Mouse (Mus musculus): Measurements from ENCODE around the gene Col4a6. TPM values are rescaled to one million over a fixed set of nuclear protein-coding genes. Genes with fewer than 3 reads are reported as not detected.
A peak's percentile ranks its signal among the peaks of the same experiment; 100 is the strongest.

The Col4a6 gene
- polyA plus RNA-seq, 1 experiment from 2014 or later: 2.6 TPM

DNA sequence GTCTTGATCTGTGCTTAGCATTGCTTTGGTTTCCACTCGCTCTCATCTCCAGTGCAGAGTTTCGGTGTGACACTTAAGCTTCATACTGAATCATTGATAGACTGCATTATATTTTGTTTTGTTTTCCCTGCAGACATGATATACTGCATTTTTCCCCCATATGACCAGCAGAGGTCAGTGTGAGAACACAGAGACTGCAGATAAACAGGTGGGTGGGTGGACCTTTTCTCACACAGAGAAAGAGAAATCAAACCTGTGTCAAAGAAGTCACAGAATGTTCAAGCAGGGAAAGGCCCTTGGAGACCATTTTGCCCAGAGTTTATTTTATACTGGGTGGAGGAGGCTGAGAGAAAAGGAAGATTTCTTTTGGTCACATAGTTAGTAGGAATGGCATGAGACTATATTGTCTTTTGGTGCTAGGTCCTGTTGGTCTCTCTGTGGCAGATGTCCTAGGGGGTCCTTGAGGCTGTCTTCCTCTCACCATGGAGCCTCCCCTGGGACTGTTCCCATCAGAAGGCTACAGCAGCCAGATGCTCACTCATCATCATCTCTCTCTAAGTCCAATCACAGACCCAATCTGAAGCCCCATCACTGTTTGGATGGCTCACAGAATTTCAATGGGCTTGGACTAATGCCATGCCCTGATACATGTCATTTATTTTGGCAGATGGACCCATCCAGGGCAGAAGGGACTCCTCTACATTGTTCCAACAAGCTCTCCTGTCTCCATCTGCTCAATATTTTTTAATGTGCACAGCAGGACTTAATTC, 237.1 kb downstream of the Col4a6 start:
- no peak overlapping the region for H3K4me2 ChIP-seq (replicated peaks)
- H3K9me3 ChIP-seq: no peaks in the 10 kb centered on the region
- H3K27ac ChIP-seq: no peak overlapping the region
- no peak overlapping the region for H3K9ac ChIP-seq (replicated peaks)
- no peak for ATAC-seq
- H3K36me3 ChIP-seq: no peaks in the 10 kb centered on the region
- H3K4me3 ChIP-seq (replicated peaks): no peak overlapping the region
- 59% methylated on average over 2 of the region's 2 CpGs for WGBS
- no peaks in the 10 kb centered on the region for H3K4me1 ChIP-seq (replicated peaks)
- H3K27me3 ChIP-seq: peaks cover 39% of the 10 kb centered on the region; the same call in 1 of the 2 replicates

DNA sequence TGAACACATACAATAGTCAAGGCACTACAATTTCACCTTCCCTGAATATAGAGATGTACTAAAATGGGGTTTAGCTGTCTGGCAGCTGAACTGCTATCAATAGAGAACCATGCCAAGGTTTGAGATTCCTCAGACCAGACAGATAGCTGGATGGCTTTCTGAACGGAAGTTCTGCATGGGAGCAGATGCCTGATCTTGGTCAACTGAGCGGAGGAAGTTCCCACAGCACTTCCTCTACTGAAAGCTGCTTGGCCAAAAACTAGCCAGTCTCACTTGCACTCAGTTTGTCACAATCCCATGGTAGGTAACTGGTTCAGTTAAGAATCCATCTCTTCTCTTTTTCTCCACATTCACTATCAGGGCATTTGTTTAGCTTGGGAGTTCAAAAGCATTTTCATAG, 245.7 kb downstream of the Col4a6 start:
- Histone ChIP-seq H3K27me3 (peaks cover 65% of the 10 kb centered on the region), H3K9ac (replicated peaks) (no peak overlapping the region), H3K4me2 (replicated peaks) (no peak overlapping the region), H3K4me3 (replicated peaks) (no peak overlapping the region), H3K36me3 (no peaks in the 10 kb centered on the region), H3K4me1 (replicated peaks) (no peaks in the 10 kb centered on the region), H3K27ac (no peak overlapping the region), H3K9me3 (no peaks in the 10 kb centered on the region)
- 85% methylated on average over 2 of the region's 2 CpGs for WGBS
- no peak for ATAC-seq

DNA sequence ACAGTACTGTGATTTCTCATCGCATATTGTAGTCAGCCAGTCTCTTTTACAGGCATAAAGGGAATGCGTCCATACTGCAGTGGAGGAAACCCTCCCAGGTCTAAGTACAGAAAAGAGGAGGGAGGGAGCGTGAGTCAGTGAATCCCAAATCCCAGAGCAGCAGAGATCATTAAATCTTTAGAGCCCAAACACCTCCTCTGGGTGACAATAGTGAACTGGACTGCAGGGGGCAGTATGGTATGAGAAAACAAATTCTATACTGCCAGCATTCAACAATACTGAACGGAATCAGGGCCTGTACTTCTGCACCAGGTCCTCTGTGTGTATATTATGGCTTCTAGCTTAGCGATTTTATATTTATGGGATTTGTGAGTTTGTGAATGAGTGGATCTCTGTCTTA, 261.1 kb downstream of the Col4a6 start:
- H3K27me3 ChIP-seq: peaks cover 62% of the 10 kb centered on the region; the same call in 1 of the 2 replicates
- no peaks in the 10 kb centered on the region for H3K4me1 ChIP-seq (replicated peaks)
- H3K27ac ChIP-seq: no peak overlapping the region
- ATAC-seq: peak; percentile 67; the same call in 1 of the 2 replicates
- H3K9ac ChIP-seq (replicated peaks): no peak overlapping the region
- no peaks in the 10 kb centered on the region for H3K36me3 ChIP-seq
- no peak overlapping the region for H3K4me3 ChIP-seq (replicated peaks)
- WGBS: 33% methylated on average over 5 of the region's 5 CpGs
- peaks cover 3% of the 10 kb centered on the region; the same call in 1 of the 2 replicates for H3K9me3 ChIP-seq
- H3K4me2 ChIP-seq (replicated peaks): no peak overlapping the region

DNA sequence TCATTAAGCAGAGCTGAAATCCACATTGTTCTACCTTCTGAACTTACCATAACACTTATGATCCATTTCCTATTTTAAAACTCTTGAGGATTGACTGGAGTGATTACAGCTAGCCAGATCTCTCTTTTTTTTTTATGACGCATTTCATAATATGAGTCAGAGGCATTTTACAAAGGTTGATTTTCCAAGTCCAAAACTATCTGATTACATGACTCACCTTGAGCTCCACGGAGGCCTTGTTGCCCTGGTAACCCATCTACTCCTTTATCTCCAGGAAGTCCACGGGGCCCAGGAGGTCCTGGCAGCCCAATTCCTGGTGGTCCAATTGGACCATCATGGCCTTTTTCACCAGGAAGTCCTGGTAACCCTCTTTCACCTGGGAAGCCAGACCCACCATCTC, 274.9 kb downstream of the Col4a6 start:
- Histone ChIP-seq H3K36me3 (no peaks in the 10 kb centered on the region), H3K4me3 (replicated peaks) (no peak overlapping the region), H3K27ac (no peak overlapping the region), H3K27me3 (peaks cover 75% of the 10 kb centered on the region), H3K9me3 (no peaks in the 10 kb centered on the region), H3K4me2 (replicated peaks) (no peak overlapping the region), H3K9ac (replicated peaks) (no peak overlapping the region), H3K4me1 (replicated peaks) (no peaks in the 10 kb centered on the region)
- WGBS: 87% methylated on average over 3 of the region's 3 CpGs
- ATAC-seq: no peak

DNA sequence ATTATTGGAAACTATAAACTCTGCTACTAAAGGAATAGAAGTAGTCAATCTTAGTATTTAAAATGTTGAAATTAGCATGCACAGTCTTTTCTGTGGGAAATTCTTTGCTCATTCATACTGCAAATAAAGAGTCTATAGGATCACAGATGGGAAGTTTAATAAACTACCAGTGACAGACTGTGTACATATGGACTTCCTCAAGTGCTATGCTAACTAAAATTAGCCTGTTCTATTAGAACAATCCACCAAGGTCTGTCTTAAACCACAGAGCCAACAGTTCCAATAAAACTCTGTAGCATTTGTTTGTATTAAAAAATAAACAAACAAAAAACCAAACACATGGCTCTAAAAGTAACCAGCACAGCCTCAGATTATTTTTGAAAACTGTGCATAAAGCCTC, 278.8 kb downstream of the Col4a6 start:
- H3K27me3 ChIP-seq: peaks cover 82% of the 10 kb centered on the region
- H3K27ac ChIP-seq: no peak overlapping the region
- H3K9me3 ChIP-seq: no peaks in the 10 kb centered on the region
- H3K4me2 ChIP-seq (replicated peaks): no peak overlapping the region
- H3K4me1 ChIP-seq (replicated peaks): no peaks in the 10 kb centered on the region
- H3K4me3 ChIP-seq (replicated peaks): no peak overlapping the region
- no peaks in the 10 kb centered on the region for H3K36me3 ChIP-seq
- ATAC-seq: no peak
- H3K9ac ChIP-seq (replicated peaks): no peak overlapping the region

DNA sequence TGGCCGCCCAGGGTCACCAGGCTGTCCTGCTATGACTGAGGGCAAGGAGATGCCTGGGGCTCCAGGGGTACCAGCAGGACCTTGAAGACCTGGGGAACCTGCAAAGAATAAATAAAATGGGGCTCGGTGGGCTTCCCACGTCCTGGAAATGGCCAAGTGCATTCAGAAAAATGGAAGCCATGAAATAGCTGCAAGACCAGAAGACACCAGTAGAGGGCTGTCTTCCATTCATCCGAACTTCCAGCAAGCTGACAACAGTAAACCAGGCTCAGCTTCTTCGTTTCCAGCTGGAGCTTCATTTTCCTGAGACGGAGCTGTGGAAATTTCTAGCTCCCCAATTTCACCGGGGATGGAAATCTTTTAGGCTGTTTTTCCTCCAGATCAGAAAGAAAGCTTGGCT, 298.5 kb downstream of the Col4a6 start:
- H3K36me3 ChIP-seq: no peaks in the 10 kb centered on the region
- H3K4me1 ChIP-seq (replicated peaks): no peaks in the 10 kb centered on the region
- peaks cover 59% of the 10 kb centered on the region for H3K27me3 ChIP-seq
- H3K9me3 ChIP-seq: no peaks in the 10 kb centered on the region
- H3K27ac ChIP-seq: no peak overlapping the region
- H3K9ac ChIP-seq (replicated peaks): no peak overlapping the region
- H3K4me3 ChIP-seq (replicated peaks): no peak overlapping the region
- WGBS: 39% methylated on average over 7 of the region's 7 CpGs
- no peak for ATAC-seq
- H3K4me2 ChIP-seq (replicated peaks): no peak overlapping the region

DNA sequence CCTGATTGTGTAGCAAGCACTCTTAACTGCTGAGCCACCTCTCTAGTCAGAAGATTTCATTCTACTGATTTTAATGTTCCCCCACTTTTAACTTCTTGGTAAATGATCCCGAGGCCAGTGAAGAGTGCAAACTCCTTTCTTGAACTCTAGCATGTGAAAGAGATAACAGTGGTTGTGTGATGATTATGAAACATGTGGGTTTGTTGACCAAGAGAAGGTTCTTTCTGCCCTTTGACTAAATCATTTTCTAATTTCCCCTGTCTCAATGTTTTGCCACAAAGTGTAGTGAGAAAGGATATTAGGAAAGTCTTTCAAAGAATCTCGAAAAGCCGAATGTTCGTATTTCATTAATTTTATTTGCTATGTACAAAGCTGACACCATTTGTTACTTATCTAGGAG, 308.8 kb downstream of the Col4a6 start:
- H3K9me3 ChIP-seq: no peaks in the 10 kb centered on the region
- H3K4me3 ChIP-seq (replicated peaks): no peak overlapping the region
- H3K27me3 ChIP-seq: peaks cover 52% of the 10 kb centered on the region
- H3K9ac ChIP-seq (replicated peaks): no peak overlapping the region
- H3K36me3 ChIP-seq: no peaks in the 10 kb centered on the region
- 96% methylated on average over 4 of the region's 4 CpGs for WGBS
- H3K4me2 ChIP-seq (replicated peaks): no peak overlapping the region
- no peak for ATAC-seq
- no peaks in the 10 kb centered on the region for H3K4me1 ChIP-seq (replicated peaks)
- H3K27ac ChIP-seq: no peak overlapping the region

DNA sequence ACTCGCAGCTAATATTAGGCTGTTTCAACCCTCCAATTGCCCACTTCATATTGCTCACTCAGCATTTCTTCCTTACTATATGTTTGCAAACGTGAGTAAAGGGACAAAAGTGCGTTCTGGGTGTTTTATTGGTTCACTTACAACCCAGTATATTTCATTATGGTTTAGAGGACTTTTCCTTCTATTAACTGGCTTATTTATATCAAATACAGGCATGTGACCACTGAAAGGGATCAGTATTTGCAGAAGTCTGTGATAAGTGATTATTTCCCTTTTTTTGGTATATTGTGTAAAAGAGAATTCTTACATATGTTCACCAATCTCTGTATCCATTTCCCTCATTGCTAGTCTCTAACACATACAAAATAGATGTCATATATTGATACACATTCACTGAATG, 313.5 kb downstream of the Col4a6 start:
- H3K27me3 ChIP-seq: peaks cover 20% of the 10 kb centered on the region; the same call in 1 of the 2 replicates
- no peak overlapping the region for H3K4me3 ChIP-seq (replicated peaks)
- H3K4me2 ChIP-seq (replicated peaks): no peak overlapping the region
- no peak overlapping the region for H3K9ac ChIP-seq (replicated peaks)
- 69% methylated on average over 3 of the region's 3 CpGs for WGBS
- H3K36me3 ChIP-seq: no peaks in the 10 kb centered on the region
- H3K27ac ChIP-seq: no peak overlapping the region
- ATAC-seq: no peak
- H3K9me3 ChIP-seq: no peaks in the 10 kb centered on the region
- H3K4me1 ChIP-seq (replicated peaks): no peaks in the 10 kb centered on the region

DNA sequence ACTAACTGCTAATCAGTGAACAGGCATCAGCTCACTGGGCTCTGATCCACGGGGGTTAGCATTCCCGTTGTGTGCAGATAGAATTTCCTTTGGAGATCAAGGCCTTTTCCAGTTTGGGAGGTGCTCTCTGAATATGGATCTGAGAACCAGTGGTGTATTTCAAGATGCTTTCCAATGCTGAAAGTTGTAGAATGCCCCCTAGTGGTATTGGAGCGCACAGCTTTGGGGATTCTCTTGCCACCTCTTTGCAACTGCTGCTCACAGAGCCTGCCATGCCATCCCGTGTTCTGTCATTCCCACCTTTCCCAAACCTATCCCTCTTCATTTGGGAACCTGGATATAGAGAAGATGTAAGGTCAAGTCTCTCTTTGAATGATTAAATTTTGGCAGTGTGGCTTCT, 315.7 kb downstream of the Col4a6 start:
- Histone ChIP-seq H3K4me3 (replicated peaks) (no peak overlapping the region), H3K4me2 (replicated peaks) (no peak overlapping the region), H3K9ac (replicated peaks) (no peak overlapping the region), H3K27me3 (peaks cover 19% of the 10 kb centered on the region; the same call in 1 of the 2 replicates), H3K36me3 (no peaks in the 10 kb centered on the region), H3K27ac (no peak overlapping the region), H3K9me3 (no peaks in the 10 kb centered on the region), H3K4me1 (replicated peaks) (no peaks in the 10 kb centered on the region)
- ATAC-seq: no peak
- WGBS: 42% methylated on average over 4 of the region's 4 CpGs

DNA sequence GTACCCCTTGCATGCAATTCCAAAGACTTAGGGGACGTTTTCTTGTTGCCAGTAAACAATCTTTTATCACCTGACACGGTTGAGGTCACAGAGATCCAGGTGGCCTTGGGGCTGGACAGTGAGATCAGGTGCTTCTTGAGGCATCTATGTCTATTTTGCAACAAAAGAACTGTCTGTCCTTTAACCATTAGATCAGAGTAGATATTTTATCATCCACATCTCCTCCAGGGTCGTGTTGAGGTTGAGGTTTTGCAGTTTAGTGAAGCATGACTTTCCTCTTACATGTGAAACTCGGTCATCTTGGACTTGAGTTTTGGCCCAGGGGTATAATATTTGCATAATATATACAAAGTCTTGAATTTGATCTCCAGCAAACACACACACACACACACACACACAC, 316.2 kb downstream of the Col4a6 start:
- ATAC-seq: no peak
- H3K4me3 ChIP-seq (replicated peaks): no peak overlapping the region
- WGBS: 51% methylated on average over 4 of the region's 4 CpGs
- H3K27me3 ChIP-seq: peaks cover 22% of the 10 kb centered on the region; the same call in 1 of the 2 replicates
- H3K9me3 ChIP-seq: no peaks in the 10 kb centered on the region
- H3K4me1 ChIP-seq (replicated peaks): no peaks in the 10 kb centered on the region
- H3K36me3 ChIP-seq: no peaks in the 10 kb centered on the region
- no peak overlapping the region for H3K9ac ChIP-seq (replicated peaks)
- H3K27ac ChIP-seq: no peak overlapping the region
- H3K4me2 ChIP-seq (replicated peaks): no peak overlapping the region

DNA sequence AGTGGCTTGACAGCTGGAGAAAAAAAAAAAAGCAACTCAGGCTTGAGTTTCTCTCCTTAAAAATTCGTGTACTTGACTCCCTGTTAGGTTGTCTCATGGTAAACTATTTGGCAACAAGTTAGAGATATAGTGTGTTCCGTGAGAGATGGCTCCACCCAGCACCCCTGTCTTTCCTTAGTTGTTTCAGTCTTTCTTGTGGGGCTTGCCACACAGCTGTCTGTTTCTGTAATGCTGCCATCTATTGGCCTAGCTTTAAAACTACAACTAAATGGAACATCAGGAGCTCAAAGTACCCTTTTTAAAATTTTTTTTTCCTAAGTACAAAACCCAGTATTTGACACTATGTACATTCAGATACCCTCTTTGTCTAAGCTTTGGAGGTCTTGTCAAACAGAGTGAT, 317.2 kb downstream of the Col4a6 start:
- Histone ChIP-seq H3K27ac (no peak overlapping the region), H3K27me3 (peaks cover 26% of the 10 kb centered on the region; the same call in 1 of the 2 replicates)
- peak; percentile 59; the same call in 1 of the 2 replicates for ATAC-seq

DNA sequence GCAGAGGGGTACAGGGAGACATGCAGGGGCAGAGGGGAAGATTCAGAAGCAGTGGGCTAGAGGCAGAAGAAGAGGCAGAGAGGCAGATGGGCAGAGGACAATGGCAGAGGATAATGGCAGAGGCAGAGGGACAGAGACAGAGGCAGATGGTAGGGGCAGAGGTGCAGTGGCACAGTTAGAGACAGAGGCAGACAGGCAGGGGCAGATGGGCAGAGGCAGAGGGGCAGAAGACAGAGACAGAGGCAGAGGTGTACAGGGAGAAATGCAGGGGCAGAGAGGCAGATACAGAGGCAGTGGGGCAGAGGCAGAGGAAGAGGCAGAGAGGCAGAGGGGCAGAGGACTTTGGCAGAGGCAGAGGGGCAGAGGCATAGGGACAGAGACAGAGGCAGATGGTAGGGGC, 322.7 kb downstream of the Col4a6 start:
- H3K4me3 ChIP-seq (replicated peaks): no peak overlapping the region
- H3K36me3 ChIP-seq: no peaks in the 10 kb centered on the region
- peaks cover 18% of the 10 kb centered on the region; the same call in 1 of the 2 replicates for H3K27me3 ChIP-seq
- H3K27ac ChIP-seq: no peak overlapping the region
- no peaks in the 10 kb centered on the region for H3K4me1 ChIP-seq (replicated peaks)
- peak; percentile 21; the same call in 1 of the 2 replicates for ATAC-seq
- H3K9ac ChIP-seq (replicated peaks): no peak overlapping the region
- H3K4me2 ChIP-seq (replicated peaks): no peak overlapping the region
- no peaks in the 10 kb centered on the region for H3K9me3 ChIP-seq

More for the DNA sequence above, 317.2 kb downstream of the Col4a6 start:
- Histone ChIP-seq H3K9me3 (no peaks in the 10 kb centered on the region), H3K4me3 (replicated peaks) (no peak overlapping the region), H3K4me1 (replicated peaks) (no peaks in the 10 kb centered on the region), H3K36me3 (no peaks in the 10 kb centered on the region), H3K9ac (replicated peaks) (no peak overlapping the region), H3K4me2 (replicated peaks) (no peak overlapping the region)
- WGBS: 9% methylated on average over 2 of the region's 2 CpGs

DNA sequence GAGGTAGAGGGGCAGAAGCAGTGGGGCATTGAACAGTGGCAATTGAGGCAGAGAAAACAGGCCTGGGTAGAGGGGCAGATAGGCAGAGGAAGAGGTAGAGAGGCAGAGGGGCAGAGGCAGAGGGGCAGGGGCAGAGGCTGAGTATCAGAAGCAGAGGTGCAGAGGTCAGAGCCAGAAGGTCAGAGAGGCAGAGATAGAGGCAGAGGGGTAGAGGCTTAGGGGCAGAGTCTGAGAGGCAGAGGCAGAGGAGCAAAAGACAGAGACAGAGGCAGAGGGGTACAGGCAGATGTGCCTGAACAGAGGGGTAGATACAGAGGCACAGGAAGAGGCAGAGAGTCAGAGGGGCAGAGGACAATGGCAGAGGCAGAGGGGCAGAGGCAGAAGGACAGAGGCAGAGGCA, 323.6 kb downstream of the Col4a6 start:
- H3K9me3 ChIP-seq: no peaks in the 10 kb centered on the region
- H3K27ac ChIP-seq: no peak overlapping the region
- H3K4me1 ChIP-seq (replicated peaks): no peaks in the 10 kb centered on the region
- H3K9ac ChIP-seq (replicated peaks): no peak overlapping the region
- H3K27me3 ChIP-seq: peaks cover 18% of the 10 kb centered on the region; the same call in 1 of the 2 replicates
- no peak overlapping the region for H3K4me2 ChIP-seq (replicated peaks)
- H3K36me3 ChIP-seq: no peaks in the 10 kb centered on the region
- H3K4me3 ChIP-seq (replicated peaks): no peak overlapping the region
- peak; percentile 71 for ATAC-seq

Measured in midbrain, embryonic 13.5 days (tissue).